ENCODE assay signal across 7 mouse cellular contexts in genomic region chr2:32727435-32727834, GRCm38 (mm10). TPM values are rescaled to one million over a fixed set of nuclear protein-coding genes. Genes with fewer than 3 reads are reported as not detected.
DNase-seq lines count a peak whose midpoint lies in the region; ATAC-seq and TF ChIP-seq lines count a peak whose summit lies in the region.

No protein-coding gene starts in this region.

- H3K27me3 ChIP-seq in embryonic facial prominence, embryonic 14.5 days (replicated peaks; ENCODE audit: control insufficient read depth, insufficient read depth, low read length), result no peaks in the 10 kb centered on the region
- no peaks in the 10 kb centered on the region for H3K27me3 ChIP-seq in heart, adult 2 months (ENCODE audit: control insufficient read depth, insufficient read depth, low read length)
- no peaks in the 10 kb centered on the region for H3K27me3 ChIP-seq in limb, embryonic 14.5 days (ENCODE audit: control insufficient read depth, insufficient read depth, low read length)
- H3K27me3 ChIP-seq in midbrain, postnatal 0 days (ENCODE audit: insufficient read depth, low read length), result no peaks in the 10 kb centered on the region

- ATAC-seq in embryonic facial prominence, embryonic 14.5 days (ENCODE audit: low read depth), result peak; percentile 98
- ATAC-seq in limb, embryonic 14.5 days (ENCODE audit: low FRiP score, low read depth), result peak; percentile 96
- ATAC-seq in midbrain, postnatal 0 days (ENCODE audit: low FRiP score), result peak; percentile 95

- H3K27ac ChIP-seq in embryonic facial prominence, embryonic 14.5 days (replicated peaks; ENCODE audit: low read depth, low read length), result no peak overlapping the region
- H3K27ac ChIP-seq in heart, adult 2 months, result peak overlapping the region; percentile 87
- 0 out of 2 replicates have a peak overlapping the region, but pooled peaks have one; percentile 38 for H3K27ac ChIP-seq in limb, embryonic 14.5 days (replicated peaks; ENCODE audit: low read depth, low read length)
- H3K27ac ChIP-seq in midbrain, postnatal 0 days (ENCODE audit: low read depth, low read length), result peak overlapping the region; percentile 38; the same call in 1 of the 2 replicates

- no peak for TF ChIP-seq CTCF in heart, adult 2 months (IDR thresholded peaks at IDR 0.05)
- no peak for TF ChIP-seq CTCF in midbrain, postnatal 0 days (IDR thresholded peaks at IDR 0.05)

- H3K79me2 ChIP-seq in heart, adult 2 months (replicated peaks; ENCODE audit: control insufficient read depth, insufficient read depth, low read length), result no peaks in the 10 kb centered on the region

- peak; percentile 52; the same call in 1 of the 2 replicates for TF ChIP-seq EP300 in heart, adult 2 months (IDR thresholded peaks at IDR 0.05; ENCODE audit: insufficient read depth, low read depth, low read length)

- H3K9me3 ChIP-seq in embryonic facial prominence, embryonic 14.5 days (ENCODE audit: control insufficient read depth, low read length), result no peaks in the 10 kb centered on the region
- H3K9me3 ChIP-seq in limb, embryonic 14.5 days (ENCODE audit: control insufficient read depth, low read length), result no peaks in the 10 kb centered on the region
- no peaks in the 10 kb centered on the region for H3K9me3 ChIP-seq in midbrain, postnatal 0 days (ENCODE audit: low read length)

- no peaks in the 10 kb centered on the region for H3K36me3 ChIP-seq in embryonic facial prominence, embryonic 14.5 days (ENCODE audit: control insufficient read depth, insufficient read depth, low read length)
- no peaks in the 10 kb centered on the region for H3K36me3 ChIP-seq in heart, adult 2 months (ENCODE audit: control insufficient read depth, insufficient read depth, low read length)
- no peaks in the 10 kb centered on the region for H3K36me3 ChIP-seq in limb, embryonic 14.5 days (ENCODE audit: control insufficient read depth, insufficient read depth, low read length)
- H3K36me3 ChIP-seq in midbrain, postnatal 0 days (ENCODE audit: insufficient read depth, low read length), result no peaks in the 10 kb centered on the region

- H3K4me1 ChIP-seq in embryonic facial prominence, embryonic 14.5 days (ENCODE audit: control insufficient read depth, insufficient read depth, low read length), result peaks cover 17% of the 10 kb centered on the region
- H3K4me1 ChIP-seq in heart, adult 2 months (ENCODE audit: control insufficient read depth, insufficient read depth, low read length), result peaks cover 9% of the 10 kb centered on the region
- H3K4me1 ChIP-seq in limb, embryonic 14.5 days (ENCODE audit: control insufficient read depth, insufficient read depth, low read length), result peaks cover 34% of the 10 kb centered on the region
- no peaks in the 10 kb centered on the region for H3K4me1 ChIP-seq in midbrain, postnatal 0 days (ENCODE audit: insufficient read depth, low read length)

- intact Hi-C loops in heart, adult 2 months (cut with DNase I), result loop anchor here (1.0 kb wide), 1 partner anchor 13 kb away; no protein-coding TSS in a partner anchor

- peak; percentile 100 for TF ChIP-seq POLR2A in heart, adult 2 months (IDR thresholded peaks at IDR 0.05; ENCODE audit: insufficient read depth, low read depth, low read length)
- TF ChIP-seq POLR2A in limb, embryonic 14.5 days (IDR thresholded peaks at IDR 0.05; ENCODE audit: borderline replicate concordance, extremely low read depth, insufficient read depth, insufficient read length), result peak; percentile 55; the same call in 1 of the 2 replicates

- peak overlapping the region; percentile 58 for H3K4me2 ChIP-seq in embryonic facial prominence, embryonic 14.5 days (ENCODE audit: low read depth, low read length)
- H3K4me2 ChIP-seq in limb, embryonic 14.5 days (replicated peaks; ENCODE audit: low read depth, low read length, severe bottlenecking), result peak overlapping the region; percentile 57
- H3K4me2 ChIP-seq in midbrain, postnatal 0 days (ENCODE audit: low read depth, low read length, poor library complexity, severe bottlenecking), result peak overlapping the region; percentile 51

- DNase-seq in adrenal gland, postnatal 36 days, result peak; percentile 92 to 94
- peak; percentile 98 for DNase-seq in embryonic facial prominence, embryonic 14.5 days (ENCODE audit: low spot score)
- peak; percentile 94 to 96 for DNase-seq in heart, adult 2 months
- peak; percentile 98 for DNase-seq in kidney, adult 9 months
- peak; percentile 95 for DNase-seq in limb, embryonic 14.5 days (ENCODE audit: low spot score)
- DNase-seq in midbrain, postnatal 0 days (ENCODE audit: low spot score), result peak; percentile 95
- peak; percentile 41 to 59 for DNase-seq in spleen, postnatal 14 days (ENCODE audit: low spot score in 2 of 2)

- H3K9ac ChIP-seq in embryonic facial prominence, embryonic 14.5 days (ENCODE audit: low read depth, low read length), result peak overlapping the region; percentile 53
- H3K9ac ChIP-seq in heart, adult 2 months (ENCODE audit: low read depth, low read length), result peak overlapping the region; percentile 78
- H3K9ac ChIP-seq in limb, embryonic 14.5 days (ENCODE audit: low read depth, low read length, severe bottlenecking), result peak overlapping the region; percentile 43; the same call in 1 of the 2 replicates
- H3K9ac ChIP-seq in midbrain, postnatal 0 days (replicated peaks; ENCODE audit: low read length, poor library complexity, severe bottlenecking), result peak overlapping the region; percentile 44; the same call in 1 of the 2 replicates

- under 1% methylated on average over 16 of the region's 16 CpGs for whole genome bisulfite sequencing in embryonic facial prominence, embryonic 14.5 days
- under 1% methylated on average over 16 of the region's 16 CpGs for WGBS in heart, adult 2 months
- 3% methylated on average over 16 of the region's 16 CpGs for WGBS in limb, embryonic 14.5 days
- WGBS in midbrain, postnatal 0 days, result 1% methylated on average over 16 of the region's 16 CpGs

- peak overlapping the region; percentile 33 for H3K4me3 ChIP-seq in embryonic facial prominence, embryonic 14.5 days (ENCODE audit: low read depth, low read length)
- H3K4me3 ChIP-seq in heart, adult 2 months, result peak overlapping the region; percentile 69
- peak overlapping the region; percentile 36 for H3K4me3 ChIP-seq in limb, embryonic 14.5 days (replicated peaks; ENCODE audit: low read length)
- H3K4me3 ChIP-seq in midbrain, postnatal 0 days (ENCODE audit: low read depth, low read length), result peak overlapping the region; percentile 27

RNA-seq across cellular contexts. Expression of gene Sh2d3c, which starts 6.6 kb away (rescaled TPM):
- total RNA-seq in adrenal gland, postnatal 36 days (2021), result 10 to 100 TPM; 13.0 to 18.9 TPM
- 21.7 and 28.3 TPM in 2 replicates for polyA plus RNA-seq in embryonic facial prominence, embryonic 14.5 days (2014; fragmentation: Nextera tagmentation; extraction: Ambion mirVana)
- total RNA-seq in heart, adult 2 months (2021), result 10 to 100 TPM; 27.1 to 28.9 TPM
- 38.7 and 52.8 TPM in 2 replicates for polyA plus RNA-seq in heart, adult 2 months (2012; rRNA removed)
- polyA plus RNA-seq in limb, embryonic 14.5 days (2012; rRNA removed), result 36.8 and 52.0 TPM in 2 replicates
- 18.5 and 20.3 TPM in 2 replicates for polyA plus RNA-seq in limb, embryonic 14.5 days (2014; fragmentation: Nextera tagmentation; extraction: Ambion mirVana)
- 43.7 and 46.2 TPM in 2 replicates for total RNA-seq in midbrain, postnatal 0 days (2014; rRNA removed)
- polyA plus RNA-seq in midbrain, postnatal 0 days (2015; fragmentation: Nextera tagmentation; extraction: Ambion mirVana), result 54.4 and 54.6 TPM in 2 replicates

RNA-seq across cellular contexts. Expression of gene 6330409D20Rik, which starts 13.4 kb away (rescaled TPM):
- total RNA-seq in adrenal gland, postnatal 36 days (2021), result not detected
- 0.33 and 0.45 TPM in 2 replicates for polyA plus RNA-seq in embryonic facial prominence, embryonic 14.5 days (2014; fragmentation: Nextera tagmentation; extraction: Ambion mirVana)
- total RNA-seq in heart, adult 2 months (2021), result not detected
- not detected in 2 replicates for polyA plus RNA-seq in heart, adult 2 months (2012; rRNA removed)
- polyA plus RNA-seq in limb, embryonic 14.5 days (2012; rRNA removed), result 0.14 and 0.15 TPM in 2 replicates
- not detected in 2 replicates for polyA plus RNA-seq in limb, embryonic 14.5 days (2014; fragmentation: Nextera tagmentation; extraction: Ambion mirVana)
- 2.5 and 3.8 TPM in 2 replicates for total RNA-seq in midbrain, postnatal 0 days (2014; rRNA removed)
- 3.7 and 4.0 TPM in 2 replicates for polyA plus RNA-seq in midbrain, postnatal 0 days (2015; fragmentation: Nextera tagmentation; extraction: Ambion mirVana)

RNA-seq across cellular contexts. Expression of gene Cdk9, which starts 14.6 kb away (rescaled TPM):
- total RNA-seq in adrenal gland, postnatal 36 days (2021), result 10 to 100 TPM; 74.7 to 76.3 TPM
- polyA plus RNA-seq in embryonic facial prominence, embryonic 14.5 days (2014; fragmentation: Nextera tagmentation; extraction: Ambion mirVana), result 67.4 and 82.3 TPM in 2 replicates
- total RNA-seq in heart, adult 2 months (2021), result 10 to 100 TPM; 21.0 to 25.3 TPM
- polyA plus RNA-seq in heart, adult 2 months (2012; rRNA removed), result 42.3 and 49.3 TPM in 2 replicates
- 211 and 240 TPM in 2 replicates for polyA plus RNA-seq in limb, embryonic 14.5 days (2012; rRNA removed)
- polyA plus RNA-seq in limb, embryonic 14.5 days (2014; fragmentation: Nextera tagmentation; extraction: Ambion mirVana), result 84.7 and 87.1 TPM in 2 replicates
- 88.1 and 92.4 TPM in 2 replicates for total RNA-seq in midbrain, postnatal 0 days (2014; rRNA removed)
- 58.2 and 59.4 TPM in 2 replicates for polyA plus RNA-seq in midbrain, postnatal 0 days (2015; fragmentation: Nextera tagmentation; extraction: Ambion mirVana)

RNA-seq across cellular contexts. Expression of gene Fpgs, which starts 23.5 kb away (rescaled TPM):
- 10 to 100 TPM; 12.8 to 14.9 TPM for total RNA-seq in adrenal gland, postnatal 36 days (2021)
- 28.2 and 31.0 TPM in 2 replicates for polyA plus RNA-seq in embryonic facial prominence, embryonic 14.5 days (2014; fragmentation: Nextera tagmentation; extraction: Ambion mirVana)
- total RNA-seq in heart, adult 2 months (2021), result 1 to 10 TPM; 4.6 to 5.7 TPM
- 17.8 and 18.0 TPM in 2 replicates for polyA plus RNA-seq in heart, adult 2 months (2012; rRNA removed)
- 75.7 and 101 TPM in 2 replicates for polyA plus RNA-seq in limb, embryonic 14.5 days (2012; rRNA removed)
- 30.7 and 33.4 TPM in 2 replicates for polyA plus RNA-seq in limb, embryonic 14.5 days (2014; fragmentation: Nextera tagmentation; extraction: Ambion mirVana)
- total RNA-seq in midbrain, postnatal 0 days (2014; rRNA removed), result 24.6 and 25.9 TPM in 2 replicates
- polyA plus RNA-seq in midbrain, postnatal 0 days (2015; fragmentation: Nextera tagmentation; extraction: Ambion mirVana), result 25.1 and 29.6 TPM in 2 replicates

RNA-seq across cellular contexts. Expression of gene Tor2a, which starts 29.6 kb away (rescaled TPM):
- total RNA-seq in adrenal gland, postnatal 36 days (2021), result 10 to 100 TPM; 26.7 to 32.5 TPM
- polyA plus RNA-seq in embryonic facial prominence, embryonic 14.5 days (2014; fragmentation: Nextera tagmentation; extraction: Ambion mirVana), result 64.5 and 73.2 TPM in 2 replicates
- 1 to 10 TPM; 8.2 to 9.4 TPM for total RNA-seq in heart, adult 2 months (2021)
- 19.4 and 22.2 TPM in 2 replicates for polyA plus RNA-seq in heart, adult 2 months (2012; rRNA removed)
- 82.6 and 169 TPM in 2 replicates for polyA plus RNA-seq in limb, embryonic 14.5 days (2012; rRNA removed)
- polyA plus RNA-seq in limb, embryonic 14.5 days (2014; fragmentation: Nextera tagmentation; extraction: Ambion mirVana), result 81.2 and 86.2 TPM in 2 replicates
- total RNA-seq in midbrain, postnatal 0 days (2014; rRNA removed), result 43.8 and 72.8 TPM in 2 replicates
- 42.0 and 44.9 TPM in 2 replicates for polyA plus RNA-seq in midbrain, postnatal 0 days (2015; fragmentation: Nextera tagmentation; extraction: Ambion mirVana)
